Mouse (Mus musculus): ENCODE data around the gene Cbx5. TPM values are rescaled to one million over a fixed set of nuclear protein-coding genes. Genes with fewer than 3 reads are reported as not detected.

Gene Cbx5
- polyA plus RNA-seq, 1 experiment from 2014 or later: 118 TPM

DNA sequence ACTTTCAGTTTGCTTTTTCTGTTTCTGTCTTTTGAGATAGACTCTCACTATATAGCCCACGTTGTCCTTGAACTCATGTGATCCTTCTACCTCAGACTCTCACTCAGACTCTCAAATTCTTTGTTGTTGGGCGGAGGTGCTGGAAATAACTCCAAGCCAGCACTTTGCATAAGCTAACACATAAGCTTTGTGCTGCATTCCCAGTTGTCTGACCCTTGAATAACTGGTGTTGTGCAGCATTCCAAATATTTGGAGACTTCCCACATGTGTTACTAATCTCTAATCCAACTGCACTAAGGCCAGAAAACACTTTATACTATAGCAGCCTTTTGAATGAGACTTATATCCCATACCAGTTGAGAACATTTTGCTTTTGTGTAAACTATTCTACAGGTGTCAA lies 10.7 kb downstream of the Cbx5 start:
- no peak overlapping the region for H3K4me3 ChIP-seq (ENCODE audit: low read depth, low read length)
- DNase-seq (ENCODE audit: low spot score) (no peak), ATAC-seq (replicated peaks; ENCODE audit: low FRiP score, low TSS enrichment, low read depth) (no peak)
- H3K27ac ChIP-seq (ENCODE audit: low read depth): no peak overlapping the region
- H3K9me3 ChIP-seq (ENCODE audit: control insufficient read depth, low read length): no peaks in the 10 kb centered on the region
- H3K4me1 ChIP-seq (replicated peaks; ENCODE audit: control insufficient read depth, insufficient read depth, low read length): peaks cover 6% of the 10 kb centered on the region
- H3K9ac ChIP-seq (ENCODE audit: low read length): no peak overlapping the region
- 68% methylated on average over 2 of the region's 2 CpGs for WGBS
- H3K27me3 ChIP-seq (replicated peaks; ENCODE audit: control insufficient read depth, insufficient read depth, low read length): no peaks in the 10 kb centered on the region
- no peaks in the 10 kb centered on the region for H3K36me3 ChIP-seq (ENCODE audit: control insufficient read depth, insufficient read depth, low read length)
- H3K4me2 ChIP-seq (ENCODE audit: low read length): no peak overlapping the region

DNA sequence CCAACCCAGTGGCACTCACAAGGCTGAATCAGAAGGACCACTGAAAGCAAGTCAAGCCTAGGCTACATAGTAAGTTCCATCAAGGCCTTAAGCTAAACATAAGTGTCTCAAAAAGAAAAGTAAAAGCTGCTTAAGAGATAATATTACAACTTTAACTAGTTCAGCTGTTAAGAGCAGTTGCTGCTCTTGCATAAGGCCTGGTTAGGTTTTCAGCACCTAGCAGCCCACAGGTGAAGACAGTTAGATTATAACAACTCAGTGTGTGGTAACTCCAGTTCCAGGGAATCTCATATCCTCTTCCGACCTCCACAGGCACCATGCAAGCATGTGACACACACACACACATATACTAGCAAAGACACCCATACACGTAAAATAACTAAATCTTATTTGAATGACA lies 12.0 kb downstream of the Cbx5 start:
- 69% methylated on average over 2 of the region's 2 CpGs for WGBS
- Histone ChIP-seq H3K36me3 (ENCODE audit: control insufficient read depth, insufficient read depth, low read length) (no peaks in the 10 kb centered on the region), H3K27me3 (replicated peaks; ENCODE audit: control insufficient read depth, insufficient read depth, low read length) (no peaks in the 10 kb centered on the region), H3K9ac (ENCODE audit: low read length) (no peak overlapping the region), H3K4me1 (replicated peaks; ENCODE audit: control insufficient read depth, insufficient read depth, low read length) (peaks cover 6% of the 10 kb centered on the region), H3K4me2 (ENCODE audit: low read length) (no peak overlapping the region), H3K27ac (ENCODE audit: low read depth) (no peak overlapping the region), H3K4me3 (ENCODE audit: low read depth, low read length) (no peak overlapping the region), H3K9me3 (ENCODE audit: control insufficient read depth, low read length) (no peaks in the 10 kb centered on the region)
- ATAC-seq (replicated peaks; ENCODE audit: low FRiP score, low TSS enrichment, low read depth) (no peak), DNase-seq (ENCODE audit: low spot score) (no peak)

DNA sequence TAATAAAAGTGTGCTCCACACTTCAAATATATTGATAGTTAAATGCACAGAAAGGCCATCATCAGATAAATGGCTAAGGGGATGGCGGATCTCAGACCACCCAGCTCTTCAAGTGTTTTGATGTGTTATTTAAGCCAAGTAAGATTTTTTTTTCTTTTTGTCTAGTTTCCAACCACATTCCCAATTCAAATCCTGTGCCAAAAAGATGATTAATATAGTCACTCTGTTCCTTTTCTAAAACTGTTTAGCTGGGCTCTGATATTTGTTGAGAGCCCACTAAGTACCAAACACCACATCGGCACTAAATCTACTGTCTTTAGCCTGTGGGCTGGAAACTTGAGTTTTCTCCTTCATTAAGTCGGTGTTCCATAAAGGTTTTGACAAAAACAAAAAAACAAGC lies 12.6 kb downstream of the Cbx5 start:
- H3K4me3 ChIP-seq (ENCODE audit: low read depth, low read length): no peak overlapping the region
- no peak overlapping the region for H3K9ac ChIP-seq (ENCODE audit: low read length)
- no peak for DNase-seq (ENCODE audit: low spot score)
- no peaks in the 10 kb centered on the region for H3K9me3 ChIP-seq (ENCODE audit: control insufficient read depth, low read length)
- ATAC-seq (replicated peaks; ENCODE audit: low FRiP score, low TSS enrichment, low read depth): no peak
- H3K27me3 ChIP-seq (replicated peaks; ENCODE audit: control insufficient read depth, insufficient read depth, low read length): no peaks in the 10 kb centered on the region
- no peak overlapping the region for H3K4me2 ChIP-seq (ENCODE audit: low read length)
- no peak overlapping the region for H3K27ac ChIP-seq (ENCODE audit: low read depth)
- WGBS: 63% methylated on average over 3 of the region's 3 CpGs
- no peaks in the 10 kb centered on the region for H3K36me3 ChIP-seq (ENCODE audit: control insufficient read depth, insufficient read depth, low read length)
- H3K4me1 ChIP-seq (replicated peaks; ENCODE audit: control insufficient read depth, insufficient read depth, low read length): peaks cover 6% of the 10 kb centered on the region

DNA sequence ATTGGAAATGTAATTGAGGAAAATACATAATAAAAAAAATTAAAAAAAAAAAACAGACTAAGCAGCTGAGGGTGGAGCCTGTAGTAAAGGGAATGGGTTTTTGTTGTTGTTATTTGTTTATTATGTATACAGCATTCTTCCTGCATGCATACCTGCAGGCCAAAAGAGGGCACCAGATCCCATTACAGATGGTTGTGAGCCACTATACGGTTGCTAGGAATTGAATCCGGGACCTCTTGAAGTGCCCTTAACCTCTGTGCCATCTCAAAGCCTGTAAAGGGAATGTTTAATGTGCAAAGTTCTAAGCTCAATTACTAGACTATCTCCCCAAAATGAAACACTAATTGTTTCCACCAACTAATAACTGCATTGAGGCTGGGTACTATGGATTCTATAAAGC lies 15.5 kb downstream of the Cbx5 start:
- H3K9me3 ChIP-seq (ENCODE audit: control insufficient read depth, low read length): no peaks in the 10 kb centered on the region
- DNase-seq (ENCODE audit: low spot score) (no peak), ATAC-seq (replicated peaks; ENCODE audit: low FRiP score, low TSS enrichment, low read depth) (no peak)
- 88% methylated on average over 2 of the region's 2 CpGs for WGBS
- no peak overlapping the region for H3K9ac ChIP-seq (ENCODE audit: low read length)
- no peak overlapping the region for H3K4me2 ChIP-seq (ENCODE audit: low read length)
- no peaks in the 10 kb centered on the region for H3K36me3 ChIP-seq (ENCODE audit: control insufficient read depth, insufficient read depth, low read length)
- H3K27me3 ChIP-seq (replicated peaks; ENCODE audit: control insufficient read depth, insufficient read depth, low read length): no peaks in the 10 kb centered on the region
- no peak overlapping the region for H3K27ac ChIP-seq (ENCODE audit: low read depth)
- H3K4me1 ChIP-seq (replicated peaks; ENCODE audit: control insufficient read depth, insufficient read depth, low read length): peaks cover 18% of the 10 kb centered on the region
- H3K4me3 ChIP-seq (ENCODE audit: low read depth, low read length): no peak overlapping the region

DNA sequence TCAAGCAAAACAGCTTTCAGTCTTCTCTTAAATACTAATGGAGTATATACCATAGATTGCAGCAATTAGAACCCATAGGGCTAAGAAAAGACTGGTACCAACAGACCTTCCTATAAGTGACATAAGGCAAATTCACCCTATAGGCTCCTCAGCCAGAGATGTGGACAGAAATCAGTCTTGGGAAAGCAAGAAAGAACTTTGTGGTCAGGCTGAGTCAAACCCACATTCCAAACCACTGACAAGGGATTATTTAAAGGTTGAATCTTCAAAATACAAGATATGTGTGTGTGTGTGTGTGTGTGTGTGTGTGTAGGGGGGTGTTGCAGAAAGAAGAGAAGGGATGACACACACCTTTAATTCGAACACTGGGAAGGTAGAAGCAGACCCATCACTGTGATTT lies 18.2 kb downstream of the Cbx5 start:
- Histone ChIP-seq H3K36me3 (ENCODE audit: control insufficient read depth, insufficient read depth, low read length) (no peaks in the 10 kb centered on the region), H3K4me1 (replicated peaks; ENCODE audit: control insufficient read depth, insufficient read depth, low read length) (peaks cover 23% of the 10 kb centered on the region), H3K9ac (ENCODE audit: low read length) (no peak overlapping the region), H3K27ac (ENCODE audit: low read depth) (peak overlapping the region; percentile 11; the same call in 1 of the 2 replicates), H3K4me3 (ENCODE audit: low read depth, low read length) (no peak overlapping the region), H3K4me2 (ENCODE audit: low read length) (no peak overlapping the region), H3K27me3 (replicated peaks; ENCODE audit: control insufficient read depth, insufficient read depth, low read length) (no peaks in the 10 kb centered on the region), H3K9me3 (ENCODE audit: control insufficient read depth, low read length) (no peaks in the 10 kb centered on the region)
- DNase-seq (ENCODE audit: low spot score) (no peak), ATAC-seq (replicated peaks; ENCODE audit: low FRiP score, low TSS enrichment, low read depth) (no peak)
- WGBS: 60% methylated on average over 1 of the region's 1 CpGs

DNA sequence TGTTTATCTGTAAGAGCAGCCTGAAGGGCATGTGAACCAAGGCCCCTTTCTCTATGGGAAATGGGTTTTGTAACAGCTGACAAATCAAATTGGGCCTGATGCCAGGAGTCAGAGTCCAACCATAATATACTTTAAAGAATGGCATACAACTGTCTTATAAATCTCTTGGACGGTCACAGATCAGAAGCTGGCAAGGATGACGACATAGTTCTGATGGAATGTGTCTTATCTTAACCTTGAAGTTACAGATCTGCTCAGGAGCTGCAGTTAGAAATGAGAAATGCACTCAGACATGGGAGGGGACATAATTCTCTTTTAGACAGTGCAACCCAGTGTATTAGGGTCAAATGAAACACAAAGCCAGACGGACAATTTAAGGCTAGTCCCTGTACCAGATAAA lies 18.8 kb downstream of the Cbx5 start:
- Histone ChIP-seq H3K4me3 (ENCODE audit: low read depth, low read length) (no peak overlapping the region), H3K27ac (ENCODE audit: low read depth) (peak overlapping the region; percentile 11; the same call in 1 of the 2 replicates), H3K4me1 (replicated peaks; ENCODE audit: control insufficient read depth, insufficient read depth, low read length) (peaks cover 29% of the 10 kb centered on the region), H3K9me3 (ENCODE audit: control insufficient read depth, low read length) (no peaks in the 10 kb centered on the region), H3K9ac (ENCODE audit: low read length) (no peak overlapping the region), H3K36me3 (ENCODE audit: control insufficient read depth, insufficient read depth, low read length) (no peaks in the 10 kb centered on the region), H3K4me2 (ENCODE audit: low read length) (no peak overlapping the region), H3K27me3 (replicated peaks; ENCODE audit: control insufficient read depth, insufficient read depth, low read length) (no peaks in the 10 kb centered on the region)
- no peak for ATAC-seq (replicated peaks; ENCODE audit: low FRiP score, low TSS enrichment, low read depth)
- no peak for DNase-seq (ENCODE audit: low spot score)
- 22% methylated on average over 3 of the region's 3 CpGs for WGBS

DNA sequence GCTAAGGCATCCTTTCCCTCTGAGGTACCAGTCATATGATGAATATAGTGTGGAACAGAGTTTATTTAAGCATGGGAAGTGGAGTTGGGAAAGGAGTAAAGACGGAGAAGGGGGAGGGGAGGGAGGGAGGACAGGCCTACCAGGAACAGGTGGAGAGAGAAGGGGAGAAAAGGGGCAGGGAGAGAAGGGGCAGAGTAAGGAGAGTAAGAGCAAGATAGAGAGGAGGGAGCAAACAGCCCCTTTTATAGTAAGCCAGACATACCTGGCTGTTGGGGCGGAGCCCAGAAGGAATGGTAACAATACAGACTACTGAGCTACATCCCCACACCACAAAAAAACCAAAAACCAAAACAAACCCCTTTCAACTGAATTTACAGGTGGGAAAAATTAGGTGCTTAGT lies 23.6 kb downstream of the Cbx5 start:
- H3K27ac ChIP-seq (ENCODE audit: low read depth): peak overlapping the region; percentile 89
- peaks cover 22% of the 10 kb centered on the region for H3K36me3 ChIP-seq (ENCODE audit: control insufficient read depth, insufficient read depth, low read length)
- H3K9me3 ChIP-seq (ENCODE audit: control insufficient read depth, low read length): no peaks in the 10 kb centered on the region
- peaks cover 32% of the 10 kb centered on the region for H3K4me1 ChIP-seq (replicated peaks; ENCODE audit: control insufficient read depth, insufficient read depth, low read length)
- no peaks in the 10 kb centered on the region for H3K27me3 ChIP-seq (replicated peaks; ENCODE audit: control insufficient read depth, insufficient read depth, low read length)
- no peak for ATAC-seq (replicated peaks; ENCODE audit: low FRiP score, low TSS enrichment, low read depth)
- peak overlapping the region; percentile 72 for H3K4me2 ChIP-seq (ENCODE audit: low read length)
- no peak overlapping the region; the same call in 1 of the 2 replicates for H3K9ac ChIP-seq (ENCODE audit: low read length)
- no peak for DNase-seq (ENCODE audit: low spot score)
- WGBS: 19% methylated on average over 2 of the region's 2 CpGs
- peak overlapping the region; percentile 38; the same call in 1 of the 2 replicates for H3K4me3 ChIP-seq (ENCODE audit: low read depth, low read length)

DNA sequence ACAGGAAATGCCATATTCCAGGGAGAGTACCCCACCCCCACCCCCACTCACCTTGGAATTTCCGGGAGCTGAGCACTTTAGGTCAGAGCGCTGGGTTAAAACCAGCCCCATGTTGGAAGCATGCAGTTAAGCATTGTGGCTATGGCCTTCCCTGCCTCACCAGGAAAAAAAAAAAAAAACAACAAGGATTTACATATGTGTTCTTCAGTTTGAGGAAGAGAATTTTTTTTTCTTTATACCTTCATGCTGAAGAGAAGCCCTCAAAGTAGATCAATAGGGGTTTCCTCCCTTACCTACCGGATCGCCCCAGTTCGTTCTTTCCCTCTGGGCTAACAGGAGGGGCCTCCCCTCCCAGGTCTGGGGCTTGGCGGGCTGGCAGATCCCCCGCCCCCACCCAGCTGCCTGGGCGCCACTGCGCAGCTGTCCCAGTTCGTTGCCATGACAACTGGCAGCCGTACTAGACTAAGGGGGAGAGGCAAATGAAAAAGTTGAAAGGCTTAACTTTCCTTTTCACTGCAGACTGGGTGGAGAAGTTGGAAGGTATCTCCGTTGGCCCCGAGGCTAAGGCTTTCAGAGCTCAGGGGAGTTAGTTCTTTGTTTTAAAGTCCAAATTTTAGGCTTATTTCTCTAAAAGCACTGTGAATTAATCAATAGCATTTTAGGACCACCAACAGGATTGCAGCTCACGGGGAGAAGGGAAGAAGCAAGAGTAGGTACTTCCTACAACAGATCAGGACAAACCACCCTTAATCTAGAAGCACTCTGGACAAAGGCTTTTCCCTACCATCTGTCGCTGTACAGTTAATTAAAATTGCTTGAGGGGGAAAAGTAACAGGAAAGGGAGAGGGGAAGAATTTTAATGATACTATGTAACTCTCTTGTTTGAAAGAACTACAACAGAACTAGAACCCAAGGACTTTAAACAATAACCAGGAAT lies 24.4 kb downstream of the Cbx5 start:
- H3K27ac ChIP-seq (ENCODE audit: low read depth): peak overlapping the region; percentile 89
- H3K9ac ChIP-seq (ENCODE audit: low read length): peak overlapping the region; percentile 49
- peak overlapping the region; percentile 72 for H3K4me2 ChIP-seq (ENCODE audit: low read length)
- 2% methylated on average over 15 of the region's 15 CpGs for WGBS
- peak overlapping the region; percentile 38 for H3K4me3 ChIP-seq (ENCODE audit: low read depth, low read length)
- no peaks in the 10 kb centered on the region for H3K27me3 ChIP-seq (replicated peaks; ENCODE audit: control insufficient read depth, insufficient read depth, low read length)
- ATAC-seq (replicated peaks; ENCODE audit: low FRiP score, low TSS enrichment, low read depth) (peak; percentile 95), DNase-seq (ENCODE audit: low spot score) (peak; percentile 89)
- H3K4me1 ChIP-seq (replicated peaks; ENCODE audit: control insufficient read depth, insufficient read depth, low read length): peaks cover 25% of the 10 kb centered on the region
- no peaks in the 10 kb centered on the region for H3K9me3 ChIP-seq (ENCODE audit: control insufficient read depth, low read length)
- peaks cover 30% of the 10 kb centered on the region for H3K36me3 ChIP-seq (ENCODE audit: control insufficient read depth, insufficient read depth, low read length)
